Mouse (Mus musculus): ENCODE measurements around the gene Fam126a.

Gene Fam126a

DNA sequence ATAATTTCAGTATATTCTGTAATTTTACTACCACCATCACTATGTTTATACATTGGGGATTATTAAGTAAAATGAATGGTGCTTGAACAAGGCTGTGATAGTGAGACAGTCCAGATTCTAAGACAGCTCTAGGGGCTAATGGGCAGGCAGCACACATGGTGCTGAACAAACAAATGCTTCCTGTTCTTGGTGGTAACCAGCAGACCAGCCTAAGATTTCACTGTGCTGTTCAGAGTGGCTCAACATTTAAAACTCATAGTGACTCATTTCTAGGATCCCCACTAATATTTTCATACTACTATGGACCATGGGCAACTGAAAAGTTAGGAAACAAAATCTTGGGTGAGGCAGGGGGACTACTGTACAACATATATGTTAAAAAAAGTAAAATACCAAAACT, 10.1 kb upstream of the Fam126a start:
- no peak for DNase-seq (ENCODE audit: low spot score in 2 of 2)

GRCm38 (mm10) chr5:24039423-24039822, 8.9 kb upstream of the Fam126a start:
- DNase-seq (ENCODE audit: low spot score in 2 of 2) = no peak

GRCm38 (mm10) chr5:24038819-24039218, 8.3 kb upstream of the Fam126a start:
- no peak for DNase-seq (ENCODE audit: low spot score in 2 of 2)

DNA sequence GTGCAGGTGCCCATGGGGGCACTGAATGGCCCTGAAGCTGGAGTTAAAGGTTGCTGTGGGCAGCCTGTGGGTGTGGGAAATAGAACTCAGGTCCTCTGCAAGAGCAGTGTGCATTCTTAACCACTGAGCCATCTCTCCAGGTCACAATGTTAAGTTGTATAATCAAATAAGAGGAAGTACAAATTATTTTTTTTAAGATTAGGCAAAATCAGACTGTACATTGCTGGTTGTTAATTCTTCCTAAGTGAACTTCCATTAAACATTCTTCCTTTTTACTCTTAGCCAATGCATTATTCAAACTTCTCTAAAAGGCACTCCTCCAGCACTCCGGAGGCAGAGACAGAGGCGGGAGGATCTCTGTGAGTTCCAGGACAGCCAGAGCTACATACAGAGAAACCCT, 7.7 kb upstream of the Fam126a start:
- no peak for DNase-seq (ENCODE audit: low spot score in 2 of 2)

GRCm38 (mm10) chr5:24036731-24037130, 6.2 kb upstream of the Fam126a start:
- no peak for DNase-seq (ENCODE audit: low spot score in 2 of 2)

DNA sequence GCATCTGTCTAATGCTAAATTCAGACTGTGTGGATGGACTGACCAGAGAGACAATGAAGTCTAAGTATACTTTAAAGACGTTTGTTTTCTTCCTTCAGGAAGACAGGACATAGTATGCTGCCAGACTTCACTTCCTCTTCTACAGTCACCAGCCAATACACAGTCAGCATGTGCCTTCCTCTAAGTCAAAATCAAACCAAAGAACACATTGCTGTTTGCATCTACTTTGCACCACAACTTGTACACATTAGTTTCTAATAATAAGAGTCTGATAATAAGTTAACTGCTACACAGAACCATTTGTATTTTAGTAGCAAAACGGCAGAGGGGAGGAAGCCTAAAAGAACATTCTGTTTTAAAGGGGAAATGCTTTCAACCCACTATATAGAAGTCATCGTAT, 4.5 kb upstream of the Fam126a start:
- no peak for DNase-seq (ENCODE audit: low spot score in 2 of 2)

- DNase-seq (ENCODE audit: low spot score in 2 of 2) = no peak
Observed at GRCm38 (mm10) chr5:24034091-24034490, 3.6 kb upstream of the Fam126a start.

- no peak for DNase-seq (ENCODE audit: low spot score in 2 of 2)
Observed at GRCm38 (mm10) chr5:24029946-24030578, 428 bp downstream of the Fam126a start.

GRCm38 (mm10) chr5:24029331-24029771, 1.1 kb downstream of the Fam126a start:
- peak; percentile 9 to 23 for DNase-seq (ENCODE audit: low spot score in 2 of 2)

DNA sequence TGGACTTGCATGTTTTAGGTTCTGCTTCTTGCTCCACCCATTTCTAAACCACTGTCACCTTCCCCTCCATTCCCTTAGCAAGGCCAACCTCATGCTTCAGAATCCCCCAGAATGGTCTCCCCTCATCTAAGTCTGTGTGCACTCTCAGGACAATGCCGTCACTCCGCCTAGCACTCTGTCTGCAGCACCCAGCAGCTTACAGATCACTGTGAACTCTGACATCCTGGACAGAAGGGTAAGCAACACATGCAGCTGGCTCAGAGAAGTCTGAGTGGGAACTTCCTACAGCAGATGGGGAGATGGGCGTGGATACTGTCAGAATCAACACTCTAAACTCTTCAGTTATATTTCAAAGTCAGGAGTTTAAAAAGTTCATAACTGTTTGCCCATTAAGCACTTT, 5.5 kb downstream of the Fam126a start:
- DNase-seq (ENCODE audit: low spot score in 2 of 2) = no peak

GRCm38 (mm10) chr5:24023226-24023625, 7.3 kb downstream of the Fam126a start:
- no peak for DNase-seq (ENCODE audit: low spot score in 2 of 2)

DNA sequence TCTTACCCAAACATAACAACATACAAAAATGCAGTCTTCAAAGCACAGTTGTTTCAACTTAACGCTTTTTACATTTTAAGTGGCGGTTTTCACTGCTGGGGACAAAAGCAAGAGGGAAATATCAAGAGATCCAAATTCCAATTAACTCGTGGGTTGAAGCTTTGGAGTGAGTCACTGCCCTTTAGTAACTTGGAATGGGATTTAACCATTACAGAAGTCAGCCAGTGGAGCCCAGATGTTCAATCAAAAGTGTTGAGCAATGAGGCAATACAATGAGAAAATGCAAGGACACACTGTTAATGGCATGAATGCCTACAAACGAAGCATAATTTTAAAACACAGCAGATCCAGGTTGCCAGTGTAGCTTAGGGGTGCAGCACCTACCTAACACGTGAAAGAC, 8.8 kb downstream of the Fam126a start:
- no peak for DNase-seq (ENCODE audit: low spot score in 2 of 2)

GRCm38 (mm10) chr5:24020380-24020779, 10.1 kb downstream of the Fam126a start:
- no peak for DNase-seq (ENCODE audit: low spot score in 2 of 2)

DNA sequence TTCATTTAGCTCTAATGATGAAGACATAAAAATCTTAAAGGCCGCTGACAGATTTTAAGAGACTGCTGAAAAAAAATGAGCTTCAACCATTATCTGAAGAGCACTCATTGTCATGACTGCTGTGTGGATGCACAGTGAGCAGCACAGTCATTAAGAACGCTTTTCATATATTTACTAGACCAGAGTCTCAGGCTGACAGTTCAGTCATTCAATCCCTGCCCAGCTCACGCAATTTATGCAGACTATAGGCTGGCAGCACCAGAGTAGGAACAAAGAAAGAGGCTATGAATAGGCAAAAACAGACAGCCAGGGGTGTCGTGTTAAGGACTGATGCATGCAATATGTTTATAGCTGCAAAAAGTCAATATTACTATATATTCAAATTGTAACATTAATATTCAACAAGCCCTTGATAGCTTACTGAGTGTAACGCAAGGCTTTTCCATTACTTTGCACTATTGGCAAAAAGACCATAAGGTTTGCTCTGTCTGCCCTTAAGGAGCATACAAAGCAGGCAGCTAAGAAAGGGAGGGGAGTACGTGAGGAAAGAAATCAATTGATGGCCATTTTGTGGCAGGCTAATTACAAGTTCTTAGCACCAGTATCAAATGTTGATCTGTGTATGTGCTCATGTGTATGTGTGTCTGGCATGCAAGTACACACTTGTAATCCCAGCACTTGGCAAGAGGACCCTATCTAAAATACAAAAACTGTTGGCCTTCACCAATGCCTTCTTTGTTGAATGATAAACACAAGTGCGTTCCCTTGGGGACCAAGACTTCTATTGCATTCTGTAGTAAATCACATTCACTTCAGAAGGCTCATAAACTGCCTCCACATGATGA, 10.9 kb downstream of the Fam126a start:
- no peak for DNase-seq (ENCODE audit: low spot score in 2 of 2)

GRCm38 (mm10) chr5:24018621-24019261, 11.7 kb downstream of the Fam126a start:
- no peak for DNase-seq (ENCODE audit: low spot score in 2 of 2)

DNA sequence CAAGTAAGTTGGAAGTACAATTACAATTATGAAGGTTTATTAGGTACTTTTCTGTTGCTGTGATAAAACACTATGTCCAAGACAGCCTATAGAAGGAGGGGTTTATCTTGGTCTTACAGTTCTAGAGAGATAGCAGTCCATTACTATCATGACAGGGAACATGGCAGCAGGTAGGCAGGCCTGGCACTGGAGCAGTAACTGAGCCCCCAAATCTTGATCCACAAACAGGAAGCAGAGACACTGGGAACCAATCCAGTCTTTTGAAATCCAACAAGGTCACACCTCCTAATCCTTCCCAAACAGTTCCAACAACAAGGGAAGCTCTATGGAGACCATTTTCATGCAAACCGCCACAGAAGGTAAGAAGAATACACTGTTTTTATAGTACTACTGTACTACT, 13.6 kb downstream of the Fam126a start:
- no peak for DNase-seq (ENCODE audit: low spot score in 2 of 2)

- DNase-seq (ENCODE audit: low spot score in 2 of 2) = no peak
Observed at GRCm38 (mm10) chr5:24013338-24014003, 17.0 kb downstream of the Fam126a start.

GRCm38 (mm10) chr5:23999083-23999671, 31.3 kb downstream of the Fam126a start:
- DNase-seq (ENCODE audit: low spot score in 2 of 2) = no peak

- DNase-seq (ENCODE audit: low spot score in 2 of 2) = no peak
Observed at GRCm38 (mm10) chr5:23995951-23996350, 34.5 kb downstream of the Fam126a start.

GRCm38 (mm10) chr5:23994929-23995328, 35.6 kb downstream of the Fam126a start:
- DNase-seq (ENCODE audit: low spot score in 2 of 2) = no peak

DNA sequence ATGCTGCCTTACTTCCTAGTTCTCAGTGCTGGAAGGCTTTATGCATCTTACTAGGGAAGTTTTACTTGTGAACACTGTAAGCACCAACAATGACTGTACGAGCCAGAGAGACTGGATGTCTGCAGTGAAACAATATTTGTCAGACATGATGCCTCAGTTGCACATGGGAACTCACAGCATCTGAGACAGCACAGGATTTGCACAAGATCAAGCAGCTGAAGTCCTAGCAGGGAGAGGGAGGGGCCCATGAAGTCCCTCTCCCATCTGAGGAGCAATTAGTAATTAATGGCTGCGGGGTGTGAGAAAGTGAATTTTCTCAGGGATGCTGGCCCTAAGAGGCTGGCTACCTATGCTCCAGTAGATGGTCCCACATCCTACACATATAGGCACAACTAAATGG, 36.3 kb downstream of the Fam126a start:
- no peak for DNase-seq (ENCODE audit: low spot score in 2 of 2)

- DNase-seq (ENCODE audit: low spot score in 2 of 2) = no peak
Observed at GRCm38 (mm10) chr5:23993553-23993894, 37.0 kb downstream of the Fam126a start.
